Mouse (Mus musculus) liver, embryonic 11.5 days (tissue): Measurements from ENCODE around the gene 4930544G11Rik. TPM values are rescaled to one million over a fixed set of nuclear protein-coding genes. Genes with fewer than 3 reads are reported as not detected.

Experiments used
- ATAC-seq: fragments of 200-750 bp; cut with Nextera tagmentation; replicated peaks from 2 replicates; pipeline ENCODE4 v1.8.0; 2017; ENCODE audit warnings: moderate number of reproducible peaks, mild to moderate bottlenecking, moderate TSS enrichment, moderate library complexity; ENCODE audit not compliant: low FRiP score
- DNase-seq: peaks from one replicate; pipeline ENCODE4 v3.0.0-alpha.2; 2017; ENCODE audit warnings: low spot score
- H3K27ac ChIP-seq: fragments of 300-500 bp; sonication (generic); 2 replicates; pipeline ENCODE4 v1.5.1; 2014; ENCODE audit warnings: mild to moderate bottlenecking, low read depth, low read length, control low read depth
- H3K27me3 ChIP-seq: fragments of 300-500 bp; sonication (generic); replicated peaks from 2 replicates; pipeline ENCODE4 v1.6.1; 2014; ENCODE audit warnings: low read length, mixed read lengths; ENCODE audit not compliant: control insufficient read depth, insufficient read depth
- H3K36me3 ChIP-seq: fragments of 300-500 bp; sonication (generic); 2 replicates; pipeline ENCODE4 v1.6.1; 2014; ENCODE audit warnings: mild to moderate bottlenecking, low read length, moderate library complexity, mixed read lengths; ENCODE audit not compliant: control insufficient read depth, insufficient read depth
- H3K4me1 ChIP-seq: fragments of 300-500 bp; sonication (generic); replicated peaks from 2 replicates; pipeline ENCODE4 v1.6.1; 2014; ENCODE audit warnings: low read length, mixed read lengths; ENCODE audit not compliant: control insufficient read depth, insufficient read depth
- H3K4me2 ChIP-seq: fragments of 300-500 bp; sonication (generic); 2 replicates; pipeline ENCODE4 v1.6.1; 2014; ENCODE audit warnings: mild to moderate bottlenecking, control low read depth, moderate library complexity
- H3K4me3 ChIP-seq: fragments of 300-500 bp; sonication (generic); 2 replicates; pipeline ENCODE4 v1.5.1; 2014; ENCODE audit warnings: low read depth, low read length, control low read depth
- H3K9ac ChIP-seq: fragments of 300-500 bp; sonication (generic); 2 replicates; pipeline ENCODE4 v1.6.1; 2014; ENCODE audit warnings: low read depth, low read length, control low read depth
- H3K9me3 ChIP-seq: fragments of 300-500 bp; sonication (generic); 2 replicates; pipeline ENCODE4 v1.6.1; 2016; ENCODE audit warnings: low read length, inconsistent platforms, mixed read lengths; ENCODE audit not compliant: control insufficient read depth
- WGBS: fragments of 180-500 bp; shearing (Covaris S2); extraction: QIAGEN DNeasy Blood & Tissue Kit; methylation state at CpG from one replicate; pipeline ENCODE4 v1.1.7; 2014; 5-methylcytosine and 5-hydroxymethylcytosine counted together
- polyA plus RNA-seq: library from polyadenylated mRNA; unstranded; fragments of >200 nt; fragmentation: Nextera tagmentation; extraction: Ambion mirVana; gene quantifications from 2 replicates; pipeline ENCODE4 v1.2.1, GENCODE M21; 2014

Gene 4930544G11Rik
- polyA plus RNA-seq, 1 experiment from 2014 or later, result not detected

GRCm38 (mm10) chr6:65935566-65936281 lies 16.7 kb upstream of the 4930544G11Rik start:
- DNase-seq (no peak), ATAC-seq (no peak)
- Histone ChIP-seq H3K9ac (no peak overlapping the region), H3K36me3 (no peaks in the 10 kb centered on the region), H3K4me3 (no peak overlapping the region), H3K27ac (no peak overlapping the region), H3K9me3 (no peaks in the 10 kb centered on the region), H3K4me2 (no peak overlapping the region), H3K27me3 (no peaks in the 10 kb centered on the region), H3K4me1 (no peaks in the 10 kb centered on the region)
- WGBS, result 87% methylated on average over 7 of the region's 7 CpGs

- 84% methylated on average over 6 of the region's 6 CpGs for WGBS
- H3K36me3 ChIP-seq, result no peaks in the 10 kb centered on the region
- DNase-seq, result no peak
- no peak overlapping the region for H3K4me2 ChIP-seq
- no peak overlapping the region for H3K9ac ChIP-seq
- ATAC-seq, result no peak
- no peaks in the 10 kb centered on the region for H3K4me1 ChIP-seq
- H3K27ac ChIP-seq, result no peak overlapping the region
- no peaks in the 10 kb centered on the region for H3K27me3 ChIP-seq
- H3K4me3 ChIP-seq, result no peak overlapping the region
- H3K9me3 ChIP-seq, result no peaks in the 10 kb centered on the region
Observed at GRCm38 (mm10) chr6:65950492-65950891, 1.9 kb upstream of the 4930544G11Rik start.

GRCm38 (mm10) chr6:65969386-65970111 lies 17.1 kb downstream of the 4930544G11Rik start:
- Histone ChIP-seq H3K27me3 (no peaks in the 10 kb centered on the region), H3K9me3 (no peaks in the 10 kb centered on the region), H3K27ac (no peak overlapping the region), H3K4me1 (no peaks in the 10 kb centered on the region), H3K4me2 (no peak overlapping the region), H3K4me3 (no peak overlapping the region), H3K36me3 (no peaks in the 10 kb centered on the region), H3K9ac (no peak overlapping the region)
- WGBS, result 67% methylated on average over 6 of the region's 6 CpGs
- ATAC-seq (no peak), DNase-seq (no peak)

GRCm38 (mm10) chr6:65970410-65970809 lies 18.0 kb downstream of the 4930544G11Rik start:
- no peaks in the 10 kb centered on the region for H3K36me3 ChIP-seq
- H3K4me2 ChIP-seq, result no peak overlapping the region
- DNase-seq, result no peak
- no peak for ATAC-seq
- no peaks in the 10 kb centered on the region for H3K4me1 ChIP-seq
- H3K27ac ChIP-seq, result no peak overlapping the region
- no peaks in the 10 kb centered on the region for H3K27me3 ChIP-seq
- WGBS, result 83% methylated on average over 9 of the region's 9 CpGs
- H3K9me3 ChIP-seq, result no peaks in the 10 kb centered on the region
- H3K4me3 ChIP-seq, result no peak overlapping the region
- H3K9ac ChIP-seq, result no peak overlapping the region

GRCm38 (mm10) chr6:65992081-65992480 lies 39.7 kb downstream of the 4930544G11Rik start:
- no peak for ATAC-seq
- Histone ChIP-seq H3K9ac (no peak overlapping the region), H3K27me3 (no peaks in the 10 kb centered on the region), H3K4me1 (no peaks in the 10 kb centered on the region), H3K36me3 (no peaks in the 10 kb centered on the region), H3K4me2 (no peak overlapping the region), H3K4me3 (no peak overlapping the region), H3K9me3 (no peaks in the 10 kb centered on the region), H3K27ac (no peak overlapping the region)
- no peak for DNase-seq
- WGBS, result 60% methylated on average over 3 of the region's 3 CpGs

- Histone ChIP-seq H3K4me1 (no peaks in the 10 kb centered on the region), H3K27ac (no peak overlapping the region), H3K4me2 (no peak overlapping the region), H3K9ac (no peak overlapping the region), H3K36me3 (no peaks in the 10 kb centered on the region), H3K9me3 (no peaks in the 10 kb centered on the region), H3K27me3 (no peaks in the 10 kb centered on the region), H3K4me3 (no peak overlapping the region)
- no peak for DNase-seq
- no peak for ATAC-seq
Observed at GRCm38 (mm10) chr6:65998343-65998742, 45.9 kb downstream of the 4930544G11Rik start.

Other genes with a start within 250 kb of the 4930544G11Rik start
- 8.5 and 10.2 TPM in 2 replicates for gene Prdm5, start 173.6 kb upstream of the 4930544G11Rik start, polyA plus RNA-seq